Mouse (Mus musculus) T-helper 17 cell (primary cell): ENCODE measurements around the gene Etfrf1.

Source experiments
- in situ Hi-C, 2 experiments: fragments of 300-600 bp; cut with MboI, MseI; formaldehyde crosslinking; loops; 1 replicate in 1 of 2; 2 replicates in 1 of 2; pipeline ENCODE4 v1.15.1; 2025; ENCODE audit warnings: high pct_unique_total_duplicates in 2 of 2

Gene Etfrf1

GRCm38 (mm10) chr6:145224246-145224645 lies 13.3 kb downstream of the Etfrf1 start:
- in situ Hi-C loops, result no loop called here

- in situ Hi-C loops, result no loop called here
Observed at GRCm38 (mm10) chr6:145226296-145226695, 15.4 kb downstream of the Etfrf1 start.

GRCm38 (mm10) chr6:145234391-145234790 lies 23.5 kb downstream of the Etfrf1 start:
- in situ Hi-C loops, result no loop called here

- in situ Hi-C loops, result no loop called here
Observed at GRCm38 (mm10) chr6:145235367-145235766, 24.4 kb downstream of the Etfrf1 start.

- in situ Hi-C loops, result no loop called here
Observed at GRCm38 (mm10) chr6:145237148-145237547, 26.2 kb downstream of the Etfrf1 start.

- in situ Hi-C loops, result no loop called here
Observed at GRCm38 (mm10) chr6:145240285-145240684, 29.4 kb downstream of the Etfrf1 start.

- in situ Hi-C loops, result no loop called here
Observed at GRCm38 (mm10) chr6:145242521-145242920, 31.6 kb downstream of the Etfrf1 start.

- in situ Hi-C loops, result no loop called here
Observed at GRCm38 (mm10) chr6:145246841-145247240, 35.9 kb downstream of the Etfrf1 start.

- in situ Hi-C loops, result no loop called here
Observed at GRCm38 (mm10) chr6:145247886-145248285, 37.0 kb downstream of the Etfrf1 start.

GRCm38 (mm10) chr6:145249291-145250184 lies 38.6 kb downstream of the Etfrf1 start:
- in situ Hi-C loops, result loop anchor here (5.0 to 25.0 kb wide), 2 partner anchors 93 to 738 kb away; no protein-coding TSS in a partner anchor

- in situ Hi-C loops, result loop anchor here (5.0 to 25.0 kb wide), 2 partner anchors 92 to 737 kb away; no protein-coding TSS in a partner anchor
Observed at GRCm38 (mm10) chr6:145250185-145250791, 39.4 kb downstream of the Etfrf1 start, which contains the start of gene Kras. Kras (minus strand) TSS chr6:145250239.

GRCm38 (mm10) chr6:145250820-145251219 lies 39.9 kb downstream of the Etfrf1 start:
- in situ Hi-C loops, result loop anchor here (5.0 to 25.0 kb wide), 2 partner anchors 91 to 736 kb away; no protein-coding TSS in a partner anchor

GRCm38 (mm10) chr6:145255952-145256700 lies 45.2 kb downstream of the Etfrf1 start:
- in situ Hi-C loops, result loop anchor here in 1 of 2 experiments (25.0 kb wide), 1 partner anchor 731 kb away; no protein-coding TSS in a partner anchor

- in situ Hi-C loops, result loop anchor here in 1 of 2 experiments (25.0 kb wide), 1 partner anchor 731 kb away; no protein-coding TSS in a partner anchor
Observed at GRCm38 (mm10) chr6:145256701-145257073, 45.8 kb downstream of the Etfrf1 start.

GRCm38 (mm10) chr6:145262314-145262713 lies 51.4 kb downstream of the Etfrf1 start:
- in situ Hi-C loops, result loop anchor here in 1 of 2 experiments (25.0 kb wide), 1 partner anchor 725 kb away; no protein-coding TSS in a partner anchor
